Mouse (Mus musculus) ES-E14 (cell line): ENCODE measurements at regions not wholly inside any gene's neighbourhood (a gene's known extent, or its start where the extent isn't known, plus 50 kb on each side); places are given as distances from the start of the nearest gene placed in this dataset.

ENCODE experiments used
- CHD2 ChIP-seq: IDR thresholded peaks from 2 replicates; pipeline ENCODE4 v1.6.1; 2014; ENCODE audit warnings: mild to moderate bottlenecking, low read depth, low read length, inconsistent platforms
- MAFK ChIP-seq: IDR thresholded peaks from 2 replicates; pipeline ENCODE4 v1.6.1; 2014; ENCODE audit warnings: mild to moderate bottlenecking, low read depth, low read length, inconsistent platforms; ENCODE audit not compliant: insufficient read depth
- ZC3H11A ChIP-seq: IDR thresholded peaks from 2 replicates; pipeline ENCODE4 v1.6.1; 2012; ENCODE audit warnings: low read depth, mild to moderate bottlenecking, inconsistent platforms, low read length, borderline replicate concordance
- ZNF384 ChIP-seq: IDR thresholded peaks from 2 replicates; pipeline ENCODE4 v1.6.1; 2012; ENCODE audit warnings: low read depth, low read length, inconsistent platforms

DNA sequence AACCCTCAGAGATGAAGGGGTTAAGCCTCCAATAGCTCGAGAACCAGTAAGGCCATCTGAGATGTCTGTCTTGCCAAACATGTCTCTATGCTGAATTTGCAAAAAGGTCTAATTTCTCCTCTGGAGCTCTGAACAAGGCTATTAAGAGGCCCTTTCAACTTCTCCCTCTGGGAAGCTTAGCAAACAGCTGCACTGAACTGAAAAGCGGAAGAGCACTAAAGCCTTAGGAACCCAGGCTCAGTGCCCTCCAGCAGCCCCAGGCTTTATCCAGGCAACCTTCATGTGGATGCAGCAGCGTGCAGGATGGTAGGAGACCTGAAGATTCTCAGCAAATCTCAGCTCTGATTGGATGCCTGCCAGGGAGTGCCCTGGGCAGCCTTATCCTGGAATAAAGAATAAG lies 850.1 kb downstream of the Tmem114 start:
- TF ChIP-seq MAFK = no peak
- TF ChIP-seq ZNF384 = no peak
- TF ChIP-seq ZC3H11A = no peak
- no peak for TF ChIP-seq CHD2
